Mouse (Mus musculus): Measurements from ENCODE around the gene Nphs1. TPM values are rescaled to one million over a fixed set of nuclear protein-coding genes. Genes with fewer than 3 reads are reported as not detected.

Nphs1 gene
- total and polyA plus RNA-seq, 3 experiments, result 1.2 to 2.3 TPM; not detected in 1

DNA sequence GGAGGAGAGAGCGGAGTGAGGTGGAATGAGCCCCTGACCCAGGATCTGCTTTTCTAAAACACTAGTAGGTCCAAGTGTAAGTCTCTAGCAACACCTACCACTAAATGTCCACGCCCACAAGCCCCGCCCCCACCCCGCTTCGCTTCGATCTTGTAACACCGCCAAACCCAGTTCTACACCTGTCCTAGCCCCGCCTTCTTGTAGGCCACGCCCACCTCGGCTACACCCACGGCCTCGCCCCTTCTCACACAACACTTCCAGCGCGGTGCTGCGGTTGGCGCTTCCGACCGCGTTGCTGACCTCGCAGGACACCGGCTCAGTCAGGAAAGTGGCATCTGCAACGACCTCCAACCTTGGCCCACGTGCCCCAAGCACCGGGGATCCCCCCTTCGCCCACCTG lies 4.3 kb upstream of the Nphs1 start:
- H3K36me3 ChIP-seq (ENCODE audit: control insufficient read depth in 1 of 2, insufficient read depth in 2 of 2, low read length in 2 of 2), result no peaks in the 10 kb centered on the region
- H3K79me2 ChIP-seq (ENCODE audit: control insufficient read depth, insufficient read depth, low read length, poor library complexity), result no peaks in the 10 kb centered on the region
- H3K9me3 ChIP-seq (replicated peaks; ENCODE audit: insufficient read depth, low read length), result no peaks in the 10 kb centered on the region
- no peak for TF ChIP-seq MYB (IDR thresholded peaks at IDR 0.05; ENCODE audit: low read depth, low read length)
- TF ChIP-seq USF2 (IDR thresholded peaks at IDR 0.05; ENCODE audit: borderline replicate concordance in 1 of 2, insufficient read depth in 1 of 2, low read depth in 1 of 2, low read length in 2 of 2), result no peak
- TF ChIP-seq ZNF384 (IDR thresholded peaks at IDR 0.05; ENCODE audit: low read depth, low read length), result no peak
- no peak for TF ChIP-seq MEF2A (IDR thresholded peaks at IDR 0.05; ENCODE audit: extremely low read depth, insufficient replicate concordance, low read depth, low read length, poor library complexity, severe bottlenecking)
- TF ChIP-seq ZMIZ1 (IDR thresholded peaks at IDR 0.05; ENCODE audit: low read depth, low read length), result no peak
- no peak for TF ChIP-seq POLR2AphosphoS2 (IDR thresholded peaks at IDR 0.05; ENCODE audit: low read length)
- no peak for TF ChIP-seq SIN3A (IDR thresholded peaks at IDR 0.05; ENCODE audit: low read length)
- no peak for TF ChIP-seq EP300 (IDR thresholded peaks at IDR 0.05; ENCODE audit: low read depth in 1 of 2, low read length in 2 of 2)
- no peak for TF ChIP-seq TAL1 (IDR thresholded peaks at IDR 0.05; ENCODE audit: low read length)
- no peak for TF ChIP-seq KAT2A (conservative IDR thresholded peaks at IDR 0.05; ENCODE audit: low read depth, low read length)
- TF ChIP-seq CHD1 (IDR thresholded peaks at IDR 0.05; ENCODE audit: low read depth, low read length), result no peak
- TF ChIP-seq TBP (IDR thresholded peaks at IDR 0.05; ENCODE audit: low read depth, low read length), result no peak
- TF ChIP-seq GATA1 (IDR thresholded peaks at IDR 0.05; ENCODE audit: low read depth, low read length), result no peak
- TF ChIP-seq POLR2AphosphoS5 (IDR thresholded peaks at IDR 0.05; ENCODE audit: borderline replicate concordance, low read depth, low read length), result no peak
- TF ChIP-seq MAZ (IDR thresholded peaks at IDR 0.05; ENCODE audit: low read depth, low read length), result no peak
- TF ChIP-seq RCOR1 (IDR thresholded peaks at IDR 0.05; ENCODE audit: low read depth, low read length), result no peak
- TF ChIP-seq ETS1 (IDR thresholded peaks at IDR 0.05; ENCODE audit: low read depth, low read length), result no peak
- H3K4me3 ChIP-seq (ENCODE audit: control insufficient read depth in 1 of 2, insufficient read depth in 1 of 2, low read depth in 2 of 2, low read length in 2 of 2), result no peak overlapping the region
- H3K27me3 ChIP-seq (ENCODE audit: control insufficient read depth in 1 of 2, insufficient read depth in 2 of 2, low read length in 2 of 2), result no peaks in the 10 kb centered on the region; a peak in 1 of 4 replicates
- H3K27ac ChIP-seq (ENCODE audit: control insufficient read depth, low read depth, low read length), result no peak overlapping the region
- DNase-seq (ENCODE audit: low read depth, low spot score), result no peak
- no peaks in the 10 kb centered on the region for H3K4me1 ChIP-seq (ENCODE audit: control insufficient read depth in 1 of 2, insufficient read depth in 2 of 2, low read length in 2 of 2)
- no peak overlapping the region for H3K9ac ChIP-seq (ENCODE audit: control insufficient read depth, low read depth, low read length, poor library complexity, severe bottlenecking)

DNA sequence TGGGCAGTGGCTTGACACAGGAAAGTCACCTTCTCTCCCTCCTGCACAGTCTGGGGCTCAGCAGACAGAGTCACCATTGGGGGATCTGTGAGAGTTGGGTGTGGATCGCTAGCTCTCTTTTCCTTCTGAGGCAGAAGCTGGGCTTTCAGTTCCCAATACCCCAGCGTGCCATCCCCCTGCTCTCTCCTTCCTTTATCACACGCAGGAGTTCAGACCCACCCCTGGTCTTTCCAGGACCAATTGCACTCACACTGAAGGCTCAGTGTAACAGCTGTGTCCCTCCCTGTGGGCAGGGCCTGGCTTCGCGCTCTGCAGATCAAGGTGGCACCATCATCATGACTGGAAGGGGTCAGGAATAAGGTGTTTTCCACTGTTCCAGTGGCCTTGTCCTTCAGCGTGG lies 3.9 kb upstream of the Nphs1 start:
- DNase-seq (ENCODE audit: low read depth, low spot score), result no peak
- Histone ChIP-seq H3K9me3 (replicated peaks; ENCODE audit: insufficient read depth, low read length) (no peaks in the 10 kb centered on the region), H3K36me3 (ENCODE audit: control insufficient read depth in 1 of 2, insufficient read depth in 2 of 2, low read length in 2 of 2) (no peaks in the 10 kb centered on the region), H3K9ac (ENCODE audit: control insufficient read depth, low read depth, low read length, poor library complexity, severe bottlenecking) (no peak overlapping the region), H3K79me2 (ENCODE audit: control insufficient read depth, insufficient read depth, low read length, poor library complexity) (no peaks in the 10 kb centered on the region), H3K27me3 (ENCODE audit: control insufficient read depth in 1 of 2, insufficient read depth in 2 of 2, low read length in 2 of 2) (no peaks in the 10 kb centered on the region; a peak in 1 of 4 replicates), H3K4me1 (ENCODE audit: control insufficient read depth in 1 of 2, insufficient read depth in 2 of 2, low read length in 2 of 2) (no peaks in the 10 kb centered on the region), H3K27ac (ENCODE audit: control insufficient read depth, low read depth, low read length) (no peak overlapping the region), H3K4me3 (ENCODE audit: control insufficient read depth in 1 of 2, insufficient read depth in 1 of 2, low read depth in 2 of 2, low read length in 2 of 2) (no peak overlapping the region)
- TF ChIP-seq ZC3H11A (IDR thresholded peaks at IDR 0.05; ENCODE audit: low read depth, low read length) (no peak), EP300 (IDR thresholded peaks at IDR 0.05; ENCODE audit: low read depth in 1 of 2, low read length in 2 of 2) (no peak), ZNF384 (IDR thresholded peaks at IDR 0.05; ENCODE audit: low read depth, low read length) (no peak), POLR2AphosphoS2 (IDR thresholded peaks at IDR 0.05; ENCODE audit: low read length) (no peak), CTCF (IDR thresholded peaks at IDR 0.05 in 2 of 3, conservative IDR thresholded peaks at IDR 0.05 in 1 of 3; ENCODE audit: control insufficient read depth in 1 of 3, insufficient read depth in 1 of 3, low read depth in 2 of 3, low read length in 3 of 3, poor library complexity in 1 of 3, severe bottlenecking in 1 of 3) (no peak), ETS1 (IDR thresholded peaks at IDR 0.05; ENCODE audit: low read depth, low read length) (no peak), KAT2A (conservative IDR thresholded peaks at IDR 0.05; ENCODE audit: low read depth, low read length) (no peak), NRF1 (IDR thresholded peaks at IDR 0.05; ENCODE audit: insufficient read depth, low read depth, low read length, poor library complexity, severe bottlenecking) (no peak), ZMIZ1 (IDR thresholded peaks at IDR 0.05; ENCODE audit: low read depth, low read length) (no peak), CHD2 (IDR thresholded peaks at IDR 0.05; ENCODE audit: low read length) (no peak), MAX (IDR thresholded peaks at IDR 0.05; ENCODE audit: low read length) (no peak), MEF2A (IDR thresholded peaks at IDR 0.05; ENCODE audit: extremely low read depth, insufficient replicate concordance, low read depth, low read length, poor library complexity, severe bottlenecking) (no peak), POLR2AphosphoS5 (IDR thresholded peaks at IDR 0.05; ENCODE audit: borderline replicate concordance, low read depth, low read length) (no peak), USF1 (IDR thresholded peaks at IDR 0.05; ENCODE audit: low read depth, low read length) (no peak), TAL1 (IDR thresholded peaks at IDR 0.05; ENCODE audit: low read length) (no peak)
